25 mouse cellular contexts compared by ENCODE assay signal in the genomic region with DNA sequence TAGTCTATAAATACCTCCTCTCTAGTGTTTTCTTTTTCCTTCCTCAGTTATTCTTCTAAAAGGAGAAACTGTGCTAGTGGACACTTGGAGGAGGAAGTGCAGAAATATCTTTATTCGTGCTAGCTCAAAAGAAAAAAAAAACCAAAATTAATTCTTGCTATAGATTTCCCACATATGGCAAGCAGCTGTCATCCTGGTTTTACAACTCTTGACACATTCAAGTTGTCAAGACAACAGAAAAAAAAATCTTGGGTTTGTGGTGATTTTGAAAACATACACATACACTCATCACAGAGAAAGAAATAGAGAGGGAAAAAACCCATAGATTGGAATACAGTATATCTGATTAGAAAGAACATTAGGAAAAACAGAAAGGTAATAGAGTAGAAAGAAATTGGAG.
A peak's percentile ranks its signal among the peaks of the same experiment; 100 is the strongest.
DNase-seq lines count a peak whose midpoint lies in the region; ATAC-seq and TF ChIP-seq lines count a peak whose summit lies in the region.
"Had no signal": no experiment of that assay in that cellular context is flagged by ENCODE, and none has a peak within 500 bp of the region (broad histone marks: within the 10 kb centered on the region; RNA-seq: fewer than 3 reads in every experiment).

No protein-coding gene starts in this region.

- DNase-seq in embryonic facial prominence, embryonic 11.5 days (ENCODE audit: low spot score), result peak; percentile 27
- DNase-seq in embryonic facial prominence, embryonic 10.5 days (ENCODE audit: low spot score), result no peak
- peak; percentile 55 for DNase-seq in lung, embryonic 14.5 days
- DNase-seq in lung, postnatal 14 days, result no peak
- peak; percentile 61 for DNase-seq in brain, embryonic 14.5 days (ENCODE audit: low read depth)
- no peak for DNase-seq in urinary bladder, postnatal 36 days (ENCODE audit: low spot score in 2 of 2)
- DNase-seq: adrenal gland, postnatal 10 days; adrenal gland, postnatal 36 days; B cell, adult 2 months; cerebellum, adult 11-12 months; cerebellum, adult 8-10 months; cerebellum, postnatal 10 days; cerebellum, postnatal 36 days; gastrocnemius, adult 2 months; gastrocnemius, postnatal 14 days; heart, adult 11 months; kidney, adult 11 months had no signal

- no peaks in the 10 kb centered on the region for H3K27me3 ChIP-seq in embryonic facial prominence, embryonic 11.5 days (ENCODE audit: control insufficient read depth, insufficient read depth, low read length)
- H3K27me3 ChIP-seq in embryonic facial prominence, embryonic 10.5 days (replicated peaks; ENCODE audit: low read depth, poor library complexity, severe bottlenecking), result no peaks in the 10 kb centered on the region
- no peaks in the 10 kb centered on the region for H3K27me3 ChIP-seq in lung, embryonic 14.5 days (ENCODE audit: insufficient read depth, low read length)
- no peaks in the 10 kb centered on the region for H3K27me3 ChIP-seq in intestine, postnatal 0 days (replicated peaks; ENCODE audit: control insufficient read depth, insufficient read depth, low read length)
- H3K27me3 ChIP-seq: embryonic facial prominence, embryonic 15.5 days; forebrain, embryonic 13.5 days; hindbrain, embryonic 12.5 days; hindbrain, embryonic 15.5 days had no signal

- H3K4me2 ChIP-seq in embryonic facial prominence, embryonic 11.5 days (ENCODE audit: low read depth, low read length), result no peak overlapping the region
- no peak overlapping the region for H3K4me2 ChIP-seq in lung, embryonic 14.5 days
- H3K4me2 ChIP-seq in intestine, postnatal 0 days (replicated peaks; ENCODE audit: low read depth), result no peak overlapping the region
- H3K4me2 ChIP-seq: embryonic facial prominence, embryonic 15.5 days; forebrain, embryonic 13.5 days; heart, embryonic 11.5 days; hindbrain, embryonic 12.5 days; hindbrain, embryonic 15.5 days had no signal

- H3K9ac ChIP-seq in embryonic facial prominence, embryonic 11.5 days (replicated peaks; ENCODE audit: low read length), result no peak overlapping the region
- H3K9ac ChIP-seq in lung, embryonic 14.5 days, result no peak overlapping the region
- H3K9ac ChIP-seq in intestine, postnatal 0 days (ENCODE audit: low read depth, low read length), result no peak overlapping the region
- H3K9ac ChIP-seq: embryonic facial prominence, embryonic 15.5 days; forebrain, embryonic 13.5 days; hindbrain, embryonic 12.5 days; hindbrain, embryonic 15.5 days had no signal

- no peaks in the 10 kb centered on the region for H3K9me3 ChIP-seq in embryonic facial prominence, embryonic 11.5 days (replicated peaks; ENCODE audit: control insufficient read depth, low read length)
- H3K9me3 ChIP-seq in embryonic facial prominence, embryonic 10.5 days, result no peaks in the 10 kb centered on the region
- H3K9me3 ChIP-seq in lung, embryonic 14.5 days (ENCODE audit: low read depth, low read length), result no peaks in the 10 kb centered on the region
- H3K9me3 ChIP-seq in intestine, postnatal 0 days (ENCODE audit: control insufficient read depth), result no peaks in the 10 kb centered on the region
- H3K9me3 ChIP-seq: embryonic facial prominence, embryonic 15.5 days; forebrain, embryonic 13.5 days; hindbrain, embryonic 12.5 days; hindbrain, embryonic 15.5 days had no signal

- H3K4me1 ChIP-seq in embryonic facial prominence, embryonic 11.5 days (ENCODE audit: control insufficient read depth, insufficient read depth, low read length), result no peaks in the 10 kb centered on the region
- peaks cover 15% of the 10 kb centered on the region for H3K4me1 ChIP-seq in embryonic facial prominence, embryonic 10.5 days
- no peaks in the 10 kb centered on the region for H3K4me1 ChIP-seq in lung, embryonic 14.5 days (ENCODE audit: insufficient read depth)
- H3K4me1 ChIP-seq in intestine, postnatal 0 days (replicated peaks; ENCODE audit: control insufficient read depth, insufficient read depth, low read length), result no peaks in the 10 kb centered on the region
- H3K4me1 ChIP-seq: embryonic facial prominence, embryonic 15.5 days; forebrain, embryonic 13.5 days; hindbrain, embryonic 12.5 days; hindbrain, embryonic 15.5 days had no signal

- no peak overlapping the region for H3K27ac ChIP-seq in embryonic facial prominence, embryonic 11.5 days (replicated peaks; ENCODE audit: low read depth, low read length)
- no peak overlapping the region for H3K27ac ChIP-seq in embryonic facial prominence, embryonic 10.5 days (replicated peaks)
- H3K27ac ChIP-seq in lung, embryonic 14.5 days (ENCODE audit: low read depth), result no peak overlapping the region
- H3K27ac ChIP-seq in intestine, postnatal 0 days (ENCODE audit: low read depth, low read length), result no peak overlapping the region
- H3K27ac ChIP-seq: embryonic facial prominence, embryonic 15.5 days; forebrain, embryonic 13.5 days; gastrocnemius, adult 2 months; hindbrain, embryonic 12.5 days; hindbrain, embryonic 15.5 days had no signal

- 41% methylated on average over 1 of the region's 1 CpGs for WGBS in embryonic facial prominence, embryonic 11.5 days
- WGBS in embryonic facial prominence, embryonic 10.5 days, result 59% methylated on average over 1 of the region's 1 CpGs
- 44% methylated on average over 1 of the region's 1 CpGs for WGBS in lung, embryonic 14.5 days
- 53% methylated on average over 1 of the region's 1 CpGs for WGBS in intestine, postnatal 0 days

- ATAC-seq in embryonic facial prominence, embryonic 11.5 days (replicated peaks; ENCODE audit: insufficient number of reproducible peaks, low FRiP score, low TSS enrichment, low read depth), result no peak
- ATAC-seq in lung, embryonic 14.5 days (ENCODE audit: insufficient read depth), result no peak
- no peak for ATAC-seq in intestine, postnatal 0 days
- ATAC-seq: forebrain, embryonic 13.5 days; Patski had no signal

- no peak overlapping the region for H3K4me3 ChIP-seq in embryonic facial prominence, embryonic 11.5 days (ENCODE audit: low read depth, low read length)
- no peak overlapping the region for H3K4me3 ChIP-seq in embryonic facial prominence, embryonic 10.5 days
- H3K4me3 ChIP-seq in lung, embryonic 14.5 days (ENCODE audit: low read depth, low read length), result no peak overlapping the region
- no peak overlapping the region for H3K4me3 ChIP-seq in intestine, postnatal 0 days (ENCODE audit: low read depth, low read length)
- H3K4me3 ChIP-seq: embryonic facial prominence, embryonic 15.5 days; forebrain, embryonic 13.5 days; gastrocnemius, adult 2 months; hindbrain, embryonic 12.5 days; hindbrain, embryonic 15.5 days had no signal

- TF ChIP-seq POLR2A in brain, embryonic 14.5 days (IDR thresholded peaks at IDR 0.05; ENCODE audit: borderline replicate concordance, extremely low read depth, insufficient read depth, insufficient read length, poor library complexity, severe bottlenecking), result no peak

- no peaks in the 10 kb centered on the region for H3K36me3 ChIP-seq in embryonic facial prominence, embryonic 11.5 days (replicated peaks; ENCODE audit: control insufficient read depth, insufficient read depth, low read depth, low read length)
- no peaks in the 10 kb centered on the region for H3K36me3 ChIP-seq in embryonic facial prominence, embryonic 10.5 days (replicated peaks)
- H3K36me3 ChIP-seq in lung, embryonic 14.5 days (ENCODE audit: insufficient read depth), result no peaks in the 10 kb centered on the region
- no peaks in the 10 kb centered on the region for H3K36me3 ChIP-seq in intestine, postnatal 0 days (ENCODE audit: control insufficient read depth, insufficient read depth)
- H3K36me3 ChIP-seq: embryonic facial prominence, embryonic 15.5 days; G1E; hindbrain, embryonic 12.5 days; hindbrain, embryonic 15.5 days had no signal

- TF ChIP-seq CTCF in lung, embryonic 14.5 days (IDR thresholded peaks at IDR 0.05; ENCODE audit: low read depth), result no peak
- no peak for TF ChIP-seq CTCF in brain, embryonic 14.5 days (IDR thresholded peaks at IDR 0.05; ENCODE audit: borderline replicate concordance, extremely low read depth, insufficient read depth, insufficient read length)
- TF ChIP-seq CTCF in intestine, postnatal 0 days (IDR thresholded peaks at IDR 0.05; ENCODE audit: low read depth), result no peak

Comparison
In these comparisons a context has a peak if more than half of its experiments do, and no peak if none do; other contexts are left out.
1. DNase-seq: peak in embryonic facial prominence, embryonic 11.5 days (single experiment), lung, embryonic 14.5 days (single experiment) and brain, embryonic 14.5 days (single experiment); none in embryonic facial prominence, embryonic 10.5 days (single experiment), lung, postnatal 14 days (single experiment) and urinary bladder, postnatal 36 days (0 of 2).